Mouse (Mus musculus): ENCODE measurements around the gene Slc5a5.
A peak's percentile ranks its signal among the peaks of the same experiment; 100 is the strongest.

Gene Slc5a5

GRCm38 (mm10) chr8:70856541-70857197 is 35.9 kb downstream of the Slc5a5 start:
- peak; percentile 66 for DNase-seq (ENCODE audit: low read depth, low spot score)

DNA sequence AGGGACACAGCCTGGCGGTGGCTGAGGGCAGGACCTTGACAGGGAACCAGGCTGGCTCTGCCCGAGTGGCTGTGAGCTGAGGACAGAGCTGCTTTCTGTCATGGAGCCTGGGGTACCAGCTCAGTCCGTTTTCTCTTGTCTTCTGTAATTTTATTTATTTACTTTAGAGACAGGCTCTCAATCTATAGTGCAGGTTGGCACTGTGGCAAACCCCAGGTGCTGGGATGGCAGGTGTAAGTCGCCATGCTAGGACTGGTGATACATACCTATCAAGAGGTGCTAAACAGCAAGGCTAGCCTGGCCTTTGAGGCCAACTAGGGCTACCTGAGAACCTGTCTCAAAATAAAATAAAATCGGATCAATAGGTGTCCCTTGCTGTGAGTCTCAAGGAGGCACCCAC is 36.5 kb downstream of the Slc5a5 start:
- DNase-seq (ENCODE audit: low read depth, low spot score): no peak

GRCm38 (mm10) chr8:70853863-70854262 is 38.7 kb downstream of the Slc5a5 start:
- DNase-seq (ENCODE audit: low read depth, low spot score): no peak

- no peak for DNase-seq (ENCODE audit: low read depth, low spot score)
Measured at GRCm38 (mm10) chr8:70852595-70853231, 39.8 kb downstream of the Slc5a5 start.

- DNase-seq (ENCODE audit: low read depth, low spot score): no peak
Measured at GRCm38 (mm10) chr8:70851837-70852236, 40.7 kb downstream of the Slc5a5 start.

DNA sequence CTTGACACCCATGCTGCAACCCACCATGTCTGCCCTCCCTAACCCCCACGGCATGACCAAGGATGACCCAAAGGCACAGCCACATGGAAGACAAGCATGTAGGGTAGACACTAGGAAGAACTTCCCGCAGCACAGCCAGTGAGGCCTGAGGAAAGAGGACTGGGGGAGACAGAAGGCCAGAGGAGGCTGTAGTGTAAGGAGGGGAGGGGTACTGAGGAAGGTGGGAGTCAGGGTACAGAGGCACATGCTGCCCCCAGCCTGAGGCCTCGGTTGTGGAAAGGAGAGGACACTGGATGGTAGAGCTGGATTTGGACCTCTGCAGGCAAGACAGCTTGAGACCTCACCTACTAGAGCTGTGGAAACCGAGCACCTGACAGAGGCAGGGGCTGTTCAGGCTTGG is 41.6 kb downstream of the Slc5a5 start:
- no peak for DNase-seq (ENCODE audit: low read depth, low spot score)

DNA sequence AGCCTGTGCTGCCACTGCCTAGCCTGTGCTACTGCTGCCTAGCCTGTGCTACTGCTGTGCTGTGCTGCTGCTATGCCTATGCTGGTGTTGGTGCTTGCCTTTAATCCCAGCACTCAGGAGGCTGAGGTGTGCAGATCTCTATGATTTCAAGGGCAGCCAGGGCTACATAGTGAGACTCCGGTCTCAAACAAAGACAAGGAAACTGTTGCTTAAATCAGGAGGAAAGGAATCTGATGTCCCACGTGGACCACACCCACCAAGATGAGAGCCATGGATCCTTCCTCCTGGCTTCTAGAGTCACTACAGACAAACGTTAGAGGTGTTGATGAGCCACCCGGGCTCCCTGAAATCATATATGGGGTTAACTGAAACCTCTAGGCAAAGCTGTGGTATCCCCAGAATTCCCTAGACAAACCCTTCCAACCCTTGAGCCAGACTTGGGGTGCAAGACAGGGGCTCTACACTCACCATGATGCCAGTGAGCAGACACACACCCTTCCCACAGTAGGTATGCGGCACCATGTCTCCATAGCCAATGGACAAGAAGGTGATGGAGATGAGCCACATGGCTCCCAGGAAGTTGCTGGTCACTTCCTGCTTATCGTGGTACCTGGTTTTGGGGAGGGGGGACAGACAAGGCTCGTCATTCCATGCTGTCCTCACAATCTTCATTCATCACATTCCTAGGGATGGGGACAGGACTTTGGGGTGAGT is 42.3 kb downstream of the Slc5a5 start:
- DNase-seq (ENCODE audit: low read depth, low spot score): no peak

- no peak for DNase-seq (ENCODE audit: low read depth, low spot score)
Measured at GRCm38 (mm10) chr8:70849333-70849990, 43.1 kb downstream of the Slc5a5 start.

- no peak for DNase-seq (ENCODE audit: low read depth, low spot score)
Measured at GRCm38 (mm10) chr8:70846371-70847154, 46.0 kb downstream of the Slc5a5 start.

GRCm38 (mm10) chr8:70845108-70845507 is 47.4 kb downstream of the Slc5a5 start:
- DNase-seq (ENCODE audit: low read depth, low spot score): no peak

GRCm38 (mm10) chr8:70844523-70844922 is 48.0 kb downstream of the Slc5a5 start:
- DNase-seq (ENCODE audit: low read depth, low spot score): peak; percentile 67

- no peak for DNase-seq (ENCODE audit: low read depth, low spot score)
Measured at GRCm38 (mm10) chr8:70843941-70844340, 48.6 kb downstream of the Slc5a5 start.

GRCm38 (mm10) chr8:70843214-70843773 is 49.3 kb downstream of the Slc5a5 start:
- no peak for DNase-seq (ENCODE audit: low read depth, low spot score)

DNA sequence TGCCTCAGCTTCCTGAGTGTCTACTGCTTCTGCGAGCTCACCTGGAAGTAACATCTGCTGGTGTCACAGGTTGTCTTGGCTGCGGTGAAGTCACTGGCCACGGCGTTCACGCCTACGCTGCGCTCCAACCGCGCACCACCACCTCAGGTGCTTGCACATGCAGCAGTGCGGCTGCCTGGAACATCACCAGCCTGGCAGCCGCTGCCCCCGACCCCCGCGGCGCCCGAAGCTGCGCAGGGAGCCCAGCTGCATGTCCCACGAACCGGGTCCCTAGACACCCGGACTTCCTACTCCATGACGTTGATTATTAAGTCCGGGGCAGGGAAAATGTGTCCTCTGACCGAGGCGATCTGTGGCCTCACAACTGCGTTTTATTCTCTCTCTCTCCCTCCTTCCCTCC is 50.1 kb downstream of the Slc5a5 start:
- no peak for DNase-seq (ENCODE audit: low read depth, low spot score)

DNA sequence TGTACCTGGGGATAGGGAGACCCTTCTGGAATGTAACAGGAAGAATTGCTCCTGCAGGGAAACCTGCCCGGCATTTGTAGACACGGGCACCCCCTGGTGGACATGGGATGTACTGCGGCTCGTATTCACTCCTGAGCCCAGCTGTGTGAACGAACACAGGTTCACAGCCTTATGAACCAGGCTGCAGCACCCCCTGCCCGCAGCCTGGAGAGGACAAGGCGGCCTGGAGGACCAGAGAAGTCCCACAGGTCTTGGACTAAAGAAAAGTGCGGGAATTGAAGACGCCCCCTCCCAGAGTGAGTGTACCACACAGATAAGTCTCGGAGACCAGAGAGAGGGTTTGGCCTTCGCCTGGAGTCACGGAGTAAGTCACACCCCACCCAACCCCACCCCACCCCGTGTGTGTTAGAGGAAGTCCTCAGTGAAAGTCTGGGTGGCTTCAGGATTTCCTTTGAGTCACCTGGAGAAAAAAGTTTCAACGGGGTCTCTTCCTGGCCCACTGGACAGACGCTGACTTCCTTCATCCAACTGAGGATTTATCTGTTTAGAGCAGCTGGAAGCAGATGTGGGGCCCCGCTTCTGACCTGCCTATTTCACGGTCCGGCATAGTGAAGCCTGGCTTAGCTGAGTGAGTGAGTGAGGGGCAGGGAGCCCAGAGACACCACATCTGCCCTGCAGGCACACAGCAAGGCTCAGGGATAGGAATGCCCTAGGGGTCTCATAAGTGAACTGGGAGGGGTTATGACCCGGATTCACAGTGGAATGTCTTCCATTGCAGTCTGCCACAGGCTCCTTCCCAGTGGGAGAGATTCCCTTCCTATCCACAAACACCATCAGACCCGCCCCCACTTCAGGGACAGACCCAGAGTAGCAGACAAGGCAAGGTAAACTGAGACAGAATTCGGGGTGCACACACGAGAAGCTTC is 51.1 kb downstream of the Slc5a5 start:
- DNase-seq (ENCODE audit: low read depth, low spot score): peak; percentile 67

DNA sequence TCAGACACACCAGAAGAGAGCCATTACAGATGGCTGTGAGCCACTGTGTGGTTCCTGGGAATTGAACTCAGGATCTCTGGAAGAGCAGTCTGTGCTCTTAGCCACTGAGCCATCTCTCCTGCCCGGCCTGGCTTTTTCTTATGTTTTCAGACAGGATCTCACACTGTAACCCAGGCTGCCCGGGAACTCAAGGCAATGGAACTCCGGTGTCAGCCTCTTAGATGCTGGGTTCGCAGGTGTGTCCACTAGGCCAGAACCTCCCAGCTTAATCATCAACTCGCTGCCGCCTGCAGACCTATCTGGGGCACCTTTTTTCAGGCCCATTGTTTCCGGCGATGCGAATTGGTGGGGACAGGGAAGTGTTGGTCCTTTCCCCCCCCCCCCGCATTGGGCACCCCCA is 52.0 kb downstream of the Slc5a5 start:
- no peak for DNase-seq (ENCODE audit: low read depth, low spot score)

GRCm38 (mm10) chr8:70839408-70840351 is 52.9 kb downstream of the Slc5a5 start, which contains the start of gene Arrdc2:
Gene Arrdc2 (minus strand): TSS chr8:70839720.
- peak; percentile 98 for DNase-seq (ENCODE audit: low read depth, low spot score)

DNA sequence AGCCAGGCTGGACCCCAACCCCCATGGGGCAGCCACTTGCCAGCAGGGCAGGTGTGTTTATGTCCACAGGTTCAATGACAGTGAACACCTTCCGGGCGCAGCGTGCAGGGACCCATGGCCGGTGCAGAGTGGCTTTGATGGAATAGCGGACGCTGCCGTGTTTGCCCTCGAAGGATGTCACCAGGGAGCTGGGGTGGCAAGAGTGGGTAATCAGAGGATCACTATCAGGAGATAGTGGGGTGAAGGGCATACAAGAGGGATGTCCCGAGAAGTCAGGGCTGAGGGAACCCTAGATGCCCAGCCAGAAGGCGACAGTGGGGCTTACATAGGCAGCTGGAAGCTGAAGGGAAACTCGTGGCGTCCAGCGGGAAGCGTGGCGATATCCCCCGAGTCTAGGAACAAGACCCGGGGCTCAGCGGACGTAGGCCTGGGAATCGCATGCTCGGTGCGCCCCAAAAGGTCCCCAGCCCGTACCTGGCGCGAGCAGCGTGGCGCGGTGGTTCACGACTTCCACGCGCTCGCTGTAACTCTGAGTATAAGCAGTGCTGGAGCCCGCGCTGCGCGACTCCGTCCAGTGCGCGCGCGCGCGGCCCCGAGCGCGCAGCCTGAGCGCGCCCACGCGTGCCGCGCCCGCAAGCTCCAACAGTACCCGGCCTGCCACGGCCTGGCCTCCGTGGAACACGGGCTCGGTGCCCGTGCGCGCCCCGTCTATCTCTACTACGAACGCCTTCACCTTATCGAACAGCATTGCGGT is 53.7 kb downstream of the Slc5a5 start:
- DNase-seq (ENCODE audit: low read depth, low spot score): no peak
